Mouse (Mus musculus) frontal cortex, adult 2 months (tissue): ENCODE results near the gene Cox15. TPM values are rescaled to one million over a fixed set of nuclear protein-coding genes. Genes with fewer than 3 reads are reported as not detected.

Experiments used
- DNase-seq, 2 experiments: peaks; one replicate each; pipeline ENCODE4 v3.0.0; 2022; ENCODE audit warnings: low spot score in 1 of 2; ENCODE audit errors: extremely low spot score in 1 of 2
- polyA plus RNA-seq: library from polyadenylated mRNA; depleted of rRNA; stranded (reverse); fragments of >200 nt; gene quantifications from 2 replicates; pipeline ENCODE4 v1.2.3, GENCODE M21; 2012; rRNA removed

Cox15 gene
- polyA plus RNA-seq, 1 experiment: 15.4 TPM

- no peak for DNase-seq
These were observed 41.5 kb downstream of the Cox15 start for GRCm38 (mm10) chr19:43711159-43711916.

- no peak for DNase-seq
These were observed 43.5 kb downstream of the Cox15 start for GRCm38 (mm10) chr19:43709317-43709716.

- no peak for DNase-seq
These were observed 44.6 kb downstream of the Cox15 start for GRCm38 (mm10) chr19:43708206-43708605.

- no peak for DNase-seq
These were observed 47.9 kb downstream of the Cox15 start for GRCm38 (mm10) chr19:43704787-43705497.

GRCm38 (mm10) chr19:43704211-43704610 lies 48.6 kb downstream of the Cox15 start:
- DNase-seq: no peak

GRCm38 (mm10) chr19:43699763-43700155 lies 53.0 kb downstream of the Cox15 start:
- DNase-seq: peak in 1 of 2 experiments; percentile 24

- DNase-seq: peak; percentile 46 to 65
These were observed 53.6 kb downstream of the Cox15 start for GRCm38 (mm10) chr19:43699021-43699762.

GRCm38 (mm10) chr19:43697666-43698370 lies 55.0 kb downstream of the Cox15 start:
- DNase-seq: peak in 1 of 2 experiments; percentile 29

- DNase-seq: no peak
These were observed 57.3 kb downstream of the Cox15 start for GRCm38 (mm10) chr19:43695514-43695964.

- DNase-seq: no peak
These were observed 60.0 kb downstream of the Cox15 start for GRCm38 (mm10) chr19:43692815-43693214.

GRCm38 (mm10) chr19:43689419-43690246 lies 63.2 kb downstream of the Cox15 start, which contains the start of gene Entpd7:
Gene Entpd7, plus strand, starts transcription at chr19:43689672.
- peak; percentile 96 to 98 for DNase-seq

Other genes with a start within 250 kb of the Cox15 start
- gene Got1, start 228.4 kb downstream of the Cox15 start, polyA plus RNA-seq: 333 and 348 TPM in 2 replicates
- gene Nkx2-3, start 140.7 kb downstream of the Cox15 start, polyA plus RNA-seq: 0.04 TPM in 1 of 2 replicates, not detected in the other
- gene Slc25a28, start 78.1 kb downstream of the Cox15 start, polyA plus RNA-seq: 101 and 102 TPM in 2 replicates
- 8.7 and 9.3 TPM in 2 replicates for gene Entpd7, start 63.3 kb downstream of the Cox15 start, polyA plus RNA-seq
- 8.1 and 8.7 TPM in 2 replicates for gene Cutc, start within 50 bp of the Cox15 start, polyA plus RNA-seq
- 0.30 and 0.55 TPM in 2 replicates for gene Abcc2, start 29.2 kb upstream of the Cox15 start, polyA plus RNA-seq
- 10.8 and 11.4 TPM in 2 replicates for gene Dnmbp, start 187.2 kb upstream of the Cox15 start, polyA plus RNA-seq
- 0.13 and 0.14 TPM in 2 replicates for gene Cpn1, start 233.6 kb upstream of the Cox15 start, polyA plus RNA-seq